Mouse (Mus musculus) thymus, postnatal 14 days (tissue): ENCODE data around the gene Rnf150.

Experiments used
- DNase-seq: peaks from one replicate; pipeline ENCODE4 v3.0.0; 2021

Gene Rnf150

DNA sequence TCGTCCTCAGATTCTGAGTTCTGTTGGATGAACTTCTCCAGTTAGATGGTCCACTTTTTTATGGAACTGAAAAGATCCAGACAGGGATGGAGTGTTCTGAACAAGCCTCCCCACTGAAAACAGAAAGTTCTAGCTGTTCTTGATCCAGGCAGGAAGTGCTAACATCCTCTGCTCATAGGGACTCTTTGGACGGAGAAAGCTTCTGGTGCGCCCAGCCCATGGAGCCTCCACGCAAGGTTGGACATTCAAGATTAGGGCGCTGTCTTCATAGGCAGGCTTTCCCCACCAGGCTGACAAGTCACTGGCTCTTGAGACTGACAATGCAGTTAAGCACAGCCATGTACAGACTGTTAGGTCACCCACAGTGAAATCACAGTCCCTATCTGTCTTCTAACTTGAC is 172.0 kb downstream of the Rnf150 start:
- no peak for DNase-seq

DNA sequence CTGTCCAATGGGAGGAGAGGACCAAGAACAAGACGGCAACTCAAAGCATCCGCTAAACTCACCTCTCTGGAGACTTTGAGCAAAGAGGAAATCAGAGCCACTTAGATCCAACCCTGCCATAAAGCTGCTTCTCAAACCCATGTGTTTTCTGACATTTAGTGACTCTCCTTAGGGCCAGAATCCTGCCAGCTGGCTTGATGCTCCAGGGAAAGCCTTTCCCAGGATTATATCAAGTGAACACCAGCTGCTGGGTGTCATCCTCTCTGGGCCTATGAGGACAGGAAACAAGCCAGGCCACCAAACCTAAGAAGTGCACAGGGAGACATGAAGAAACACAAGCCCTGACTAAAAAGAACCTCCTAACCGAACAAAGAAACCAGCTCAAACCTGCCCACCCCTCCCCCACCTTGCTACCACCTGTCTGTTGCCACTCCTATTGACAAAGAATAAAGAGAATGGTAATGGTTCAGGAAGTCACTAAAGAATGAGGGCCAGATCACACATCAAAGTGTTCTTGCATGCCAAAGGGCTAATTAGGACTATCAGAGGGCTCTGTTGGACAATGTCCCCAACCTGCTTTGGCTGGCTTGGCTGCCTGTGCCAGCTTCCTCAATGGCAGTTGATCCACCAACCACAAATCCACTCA is 173.5 kb downstream of the Rnf150 start:
- DNase-seq, result no peak

DNA sequence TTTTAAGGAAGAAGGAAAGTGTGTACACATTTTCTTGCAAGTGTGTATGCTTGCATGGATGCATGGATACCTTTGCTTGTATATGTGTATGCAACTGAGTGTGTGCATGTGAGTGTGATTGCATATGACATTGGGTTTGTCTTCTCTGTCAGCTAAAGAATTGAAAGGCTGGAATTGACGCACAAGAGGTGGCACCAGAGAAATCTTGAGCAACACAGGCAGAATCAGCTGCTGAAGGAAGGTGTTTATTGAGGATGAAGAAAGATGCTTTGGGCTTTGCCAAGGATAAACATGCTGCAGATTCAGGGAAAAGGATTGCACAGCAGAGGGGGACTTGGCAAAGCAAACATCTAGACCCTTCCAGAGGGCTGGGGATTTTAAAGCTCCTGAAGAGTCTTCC is 174.2 kb downstream of the Rnf150 start:
- no peak for DNase-seq

DNA sequence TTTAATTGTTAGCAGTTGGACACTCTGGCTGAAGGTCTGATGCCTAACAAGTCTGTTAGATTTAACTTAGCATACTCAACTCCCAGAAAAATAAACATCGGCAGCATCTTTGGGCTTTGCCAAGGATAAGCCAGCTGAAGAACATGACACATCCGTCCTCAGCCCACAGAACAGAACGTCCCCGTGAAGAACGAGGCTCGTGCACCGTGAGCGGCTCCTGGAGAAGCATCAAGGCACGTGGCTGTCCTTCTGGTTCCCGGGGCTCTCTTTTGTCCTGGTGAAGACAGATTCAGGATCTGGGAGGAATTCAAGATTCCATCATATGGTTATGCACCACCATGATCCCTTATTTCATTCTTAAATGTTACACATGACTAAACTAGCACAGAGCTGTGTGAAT is 175.4 kb downstream of the Rnf150 start:
- no peak for DNase-seq

DNA sequence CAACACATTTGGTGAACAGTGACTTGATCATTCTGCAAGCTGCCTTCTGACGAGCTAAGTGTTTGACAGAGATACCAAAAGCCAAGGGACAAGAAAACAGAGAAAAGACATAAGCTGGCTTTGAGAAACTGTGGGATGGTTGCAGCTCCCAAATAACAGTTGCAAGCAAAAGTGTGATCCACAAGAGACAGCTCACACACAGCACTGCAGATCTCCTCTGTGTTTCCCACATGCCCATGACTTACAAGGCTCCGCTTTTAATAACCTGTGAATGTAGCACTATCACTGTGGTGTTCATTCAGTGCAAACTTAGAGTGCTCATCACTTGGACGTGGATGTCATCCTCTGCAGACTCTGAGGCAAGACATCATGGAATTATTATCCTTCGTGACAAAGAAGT is 178.3 kb downstream of the Rnf150 start:
- no peak for DNase-seq

DNA sequence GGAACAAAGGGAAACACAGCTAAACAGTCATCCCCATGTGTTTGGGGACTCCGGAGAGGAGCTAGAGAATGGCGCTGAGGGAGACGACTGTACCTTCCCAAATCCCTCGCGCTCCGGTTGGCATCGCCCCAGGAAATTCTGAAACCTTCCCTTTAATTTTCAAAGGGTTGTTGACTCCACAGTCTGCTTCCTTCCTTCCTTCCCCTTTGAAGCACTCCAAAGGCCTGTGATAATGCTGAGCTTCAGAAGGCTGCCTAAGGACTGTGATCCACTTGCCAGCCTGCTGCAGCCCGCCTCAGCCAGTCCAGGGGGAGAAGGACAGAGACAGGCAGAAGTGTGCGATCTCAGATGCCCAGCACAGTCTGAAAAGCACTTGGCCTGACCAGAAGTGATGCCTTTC is 183.8 kb downstream of the Rnf150 start:
- DNase-seq, result no peak

DNA sequence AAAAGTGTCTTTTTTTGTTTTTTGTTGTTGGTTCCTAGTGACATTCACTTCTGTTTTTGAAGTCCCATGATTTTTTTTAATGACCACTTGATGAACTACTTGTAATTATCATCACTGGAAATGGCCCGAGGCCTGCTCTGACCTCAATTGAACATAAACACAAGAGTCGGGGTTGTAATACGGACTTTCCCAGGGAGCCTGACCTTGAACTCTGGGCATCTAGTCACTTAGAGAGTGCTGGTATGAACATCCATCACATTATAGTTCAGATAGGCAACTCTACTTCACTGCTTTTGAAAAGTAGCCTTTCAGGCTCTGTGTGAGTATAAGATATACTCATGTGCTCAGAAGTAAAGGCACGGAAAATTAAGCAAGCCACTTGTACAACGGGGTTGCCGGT is 185.4 kb downstream of the Rnf150 start:
- no peak for DNase-seq

DNA sequence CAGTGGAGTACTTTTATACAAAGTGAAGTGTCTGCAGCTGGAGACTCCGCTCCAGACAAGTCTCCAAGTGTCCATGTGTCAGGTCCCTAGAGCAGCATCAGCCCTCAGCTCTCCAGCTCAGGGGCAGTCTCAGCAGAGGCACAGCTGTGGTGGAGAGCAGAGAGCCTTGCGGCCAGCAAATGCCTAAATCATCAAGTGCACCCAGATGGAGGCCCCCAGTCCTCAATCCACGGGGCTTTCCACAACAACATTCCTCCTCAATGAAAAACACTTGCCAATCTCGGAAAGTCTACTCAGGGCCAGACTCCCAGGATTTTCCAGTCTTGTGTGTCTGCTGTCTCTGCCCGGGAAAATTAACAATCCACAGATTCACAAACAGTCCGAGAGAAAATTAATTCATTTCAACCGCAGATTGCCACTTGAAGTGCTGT is 186.0 kb downstream of the Rnf150 start:
- no peak for DNase-seq

DNA sequence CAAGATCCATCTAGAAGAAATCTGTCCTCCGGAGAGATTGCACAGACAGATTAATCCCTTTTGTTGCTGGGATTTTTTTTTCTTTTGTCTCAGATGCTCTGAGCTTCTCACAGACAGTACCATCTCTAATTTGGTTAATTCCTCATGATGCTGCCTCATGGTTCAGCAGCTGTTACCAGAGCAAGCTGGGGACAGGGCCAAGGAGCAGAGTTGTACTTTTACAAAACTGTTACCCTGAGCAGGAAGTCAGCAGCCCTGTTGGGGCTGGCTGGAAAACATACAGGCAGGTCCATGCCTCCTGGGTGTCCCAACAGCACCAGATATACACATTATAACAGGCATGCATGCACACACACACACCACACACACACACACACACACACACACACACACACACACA is 186.5 kb downstream of the Rnf150 start:
- no peak for DNase-seq

DNA sequence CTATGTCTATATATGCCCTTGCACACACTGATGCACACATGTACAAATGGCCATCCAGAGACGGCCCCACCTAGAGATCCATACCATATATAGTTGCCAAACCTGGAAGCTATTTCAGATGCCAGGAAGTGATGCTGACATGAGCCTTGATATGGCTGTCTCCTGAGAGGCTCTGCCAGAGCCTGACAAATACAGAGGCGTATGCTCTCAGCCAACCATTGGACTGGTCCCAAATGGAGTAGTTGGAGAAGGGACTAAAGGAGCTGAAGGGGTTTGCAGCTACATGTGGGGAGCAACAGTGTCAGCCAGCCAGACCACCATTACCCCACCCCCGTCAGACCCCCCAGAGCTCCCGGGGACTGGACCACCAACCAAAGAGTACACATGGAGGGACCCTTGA is 189.7 kb downstream of the Rnf150 start:
- DNase-seq, result no peak

DNA sequence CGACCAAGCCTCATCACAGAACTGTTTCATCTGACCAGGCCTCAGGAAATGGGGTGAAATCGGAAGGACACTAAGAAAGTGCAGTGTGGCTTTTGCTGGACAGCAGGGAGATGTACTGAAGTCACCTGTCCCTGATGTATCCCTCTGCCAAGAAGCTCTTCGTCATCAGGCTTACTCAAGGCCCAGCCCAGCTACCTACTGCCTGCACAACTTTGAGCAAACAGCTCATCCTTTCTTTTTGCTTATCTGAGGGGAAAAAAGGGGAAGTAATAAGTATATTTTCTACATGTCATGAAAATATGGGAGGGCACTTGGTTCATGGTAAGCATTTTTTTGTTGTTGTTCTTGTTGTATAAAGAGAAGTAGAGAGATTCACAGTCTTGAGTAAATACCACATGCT is 191.6 kb downstream of the Rnf150 start:
- no peak for DNase-seq

DNA sequence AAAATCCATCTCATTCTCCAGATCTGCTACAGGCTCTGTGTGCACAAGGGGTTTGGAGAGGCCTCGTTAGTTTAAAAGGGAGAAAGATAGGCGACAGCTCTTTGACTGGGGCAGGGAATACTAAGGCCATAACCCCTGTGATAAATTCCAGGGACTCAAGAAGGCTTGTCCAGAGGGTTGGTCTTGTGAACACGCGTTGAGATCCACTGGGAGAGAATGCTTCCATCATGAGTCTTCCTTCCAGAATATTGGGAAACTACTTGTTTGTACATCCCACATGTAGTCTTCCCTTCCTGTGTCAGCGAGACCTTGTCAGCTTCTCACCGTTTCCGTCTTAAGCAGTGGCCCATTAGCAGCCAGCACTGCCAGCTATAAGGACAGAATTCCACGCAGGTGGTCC is 195.8 kb downstream of the Rnf150 start:
- no peak for DNase-seq

DNA sequence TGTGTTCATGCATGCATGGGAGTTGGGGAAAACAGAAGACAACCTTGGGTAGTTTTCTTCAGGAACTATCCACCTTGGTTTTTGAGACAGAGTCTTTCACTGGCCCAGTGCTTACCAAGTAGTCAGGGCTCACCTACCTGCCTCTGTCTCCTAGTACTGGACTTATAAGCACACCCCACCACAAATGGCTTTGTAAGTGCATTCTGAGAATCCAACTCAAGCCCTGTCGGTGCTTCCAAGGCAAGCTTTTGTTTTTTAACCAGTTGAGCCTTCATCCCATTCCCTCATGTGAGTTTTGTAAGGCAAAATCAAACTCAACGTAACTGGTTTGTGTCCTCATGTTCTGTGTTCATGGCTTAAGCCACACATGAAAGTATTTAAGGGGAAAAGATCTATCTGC is 196.9 kb downstream of the Rnf150 start:
- DNase-seq, result no peak

DNA sequence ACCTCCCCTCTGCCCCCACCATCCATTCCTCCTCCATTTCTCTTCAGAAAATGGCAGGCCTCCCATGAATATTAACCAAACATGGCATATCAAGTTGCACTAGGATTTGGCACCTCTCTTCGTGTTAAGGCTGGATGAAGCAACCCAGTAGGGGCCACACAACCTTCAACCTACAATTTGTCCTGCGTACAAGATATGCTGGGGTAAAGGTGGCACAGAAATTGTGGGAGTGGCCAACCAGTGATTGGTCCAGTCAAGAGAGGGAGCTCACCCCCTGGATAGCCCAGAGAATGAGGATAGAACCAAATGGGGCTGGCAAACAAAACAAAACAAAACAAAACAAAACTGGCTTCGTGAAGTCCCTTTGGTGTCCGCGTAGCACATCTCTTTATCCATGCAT is 198.1 kb downstream of the Rnf150 start:
- no peak for DNase-seq

DNA sequence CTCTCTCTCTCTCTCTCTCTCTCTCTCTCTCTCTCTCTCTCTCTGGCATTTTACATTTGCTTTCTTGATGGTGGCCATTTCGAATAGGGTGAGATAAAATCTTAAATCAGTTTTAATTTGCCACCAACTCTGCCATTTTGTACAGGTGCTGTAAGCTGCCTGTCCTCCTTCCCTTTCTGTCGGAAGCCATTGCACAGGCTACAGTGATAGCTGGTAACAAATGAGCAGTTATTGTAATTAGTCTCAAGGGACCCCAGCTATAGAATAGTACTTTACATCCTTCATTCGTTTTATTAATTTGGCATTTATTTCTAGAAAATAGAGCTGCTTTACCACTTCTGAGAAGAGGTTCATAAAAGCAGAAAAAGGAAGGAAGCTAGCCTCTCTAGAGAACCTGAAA is 198.7 kb downstream of the Rnf150 start:
- DNase-seq, result no peak

DNA sequence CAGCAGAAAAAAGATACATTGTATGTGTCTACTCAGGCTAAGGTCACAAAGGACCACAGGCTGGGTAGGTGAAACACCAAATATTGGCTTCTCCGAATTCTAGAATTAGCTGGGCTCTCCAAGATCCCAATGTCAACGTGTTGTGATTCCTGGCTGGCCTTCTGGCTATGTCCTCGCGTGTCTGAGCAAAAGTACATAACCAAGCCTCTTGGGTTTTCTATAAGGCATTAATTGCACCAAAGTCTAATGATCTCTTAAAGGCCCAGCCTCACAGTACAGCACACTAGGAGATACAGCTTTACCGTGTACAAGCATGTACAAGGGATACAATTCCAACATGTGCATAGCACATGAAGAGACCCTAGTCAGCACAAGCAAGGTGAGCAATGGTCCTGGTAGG is 199.1 kb downstream of the Rnf150 start:
- no peak for DNase-seq

DNA sequence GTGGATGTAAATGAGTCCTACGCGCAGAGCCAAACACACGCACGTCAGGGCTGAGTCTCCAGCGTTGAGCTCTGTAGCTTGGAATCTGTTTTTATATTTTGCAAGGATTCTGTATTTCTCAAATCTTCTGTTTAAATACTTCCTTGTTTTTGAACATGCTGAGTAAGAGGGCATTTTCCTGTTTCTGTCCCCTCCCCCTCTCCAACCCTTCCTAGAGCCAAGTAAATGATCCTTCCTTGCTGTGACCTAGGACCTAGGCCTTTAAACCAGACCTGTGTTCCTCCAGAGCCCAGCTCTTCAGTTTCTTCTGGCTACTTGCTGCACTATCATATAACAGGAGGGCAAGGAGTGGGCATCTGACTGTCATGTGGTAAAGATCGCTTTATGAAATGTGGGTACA is 200.9 kb downstream of the Rnf150 start:
- no peak for DNase-seq

DNA sequence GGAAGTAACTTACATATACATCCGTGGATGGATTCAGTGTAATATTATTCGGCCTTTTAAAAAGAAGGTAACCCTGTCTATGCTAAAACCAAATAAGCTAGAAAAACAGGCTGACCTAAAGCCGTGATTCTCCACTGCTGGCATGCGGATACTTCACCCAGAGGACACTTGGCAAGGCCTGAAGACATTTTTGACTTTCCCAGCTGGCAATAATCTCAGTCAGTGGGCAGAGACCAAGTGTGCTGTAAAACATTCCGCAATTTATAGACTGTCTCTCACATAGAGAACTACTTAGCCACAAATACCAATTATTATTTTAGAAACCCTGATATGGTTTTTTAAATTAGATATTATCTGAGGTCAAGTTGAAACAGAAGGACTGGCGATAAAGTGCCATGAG is 202.9 kb downstream of the Rnf150 start:
- no peak for DNase-seq

DNA sequence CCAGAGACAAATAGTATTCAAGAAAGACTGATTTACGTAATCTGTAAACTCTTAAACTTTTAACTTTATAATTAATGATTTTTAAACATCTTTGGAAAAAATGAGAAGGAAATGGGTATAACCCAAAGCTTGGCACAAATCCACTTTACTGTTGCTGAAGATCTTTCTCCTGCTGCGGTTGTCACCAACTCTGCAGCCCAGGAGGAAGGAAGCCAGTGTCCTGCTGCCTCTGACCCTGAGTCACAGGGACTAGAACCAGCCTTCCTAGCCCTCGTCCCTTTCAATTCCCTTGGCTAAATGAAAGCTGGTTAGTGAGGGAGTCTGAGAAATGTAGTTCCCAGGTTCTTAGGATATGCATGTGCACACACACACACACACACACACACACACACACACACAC is 203.7 kb downstream of the Rnf150 start:
- DNase-seq, result no peak

DNA sequence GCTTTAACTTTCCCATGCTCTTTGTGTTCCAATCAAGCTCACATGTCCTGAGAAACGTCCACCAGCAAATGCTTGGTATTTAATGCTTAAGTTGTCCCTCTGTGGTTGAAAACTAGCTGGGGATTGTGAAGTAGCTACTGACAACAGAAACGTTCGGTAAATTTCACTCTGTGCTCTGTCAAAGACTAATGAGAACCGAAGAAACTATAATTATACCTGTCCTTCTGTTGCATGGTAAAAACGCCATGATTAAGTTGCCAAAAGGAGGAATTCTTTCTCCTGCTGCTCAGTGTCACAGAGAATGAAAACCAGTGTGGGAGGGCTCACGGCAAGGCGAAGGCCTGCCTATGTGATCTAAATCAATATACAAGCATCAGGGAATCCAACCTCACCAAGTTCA is 204.8 kb downstream of the Rnf150 start:
- DNase-seq, result no peak

DNA sequence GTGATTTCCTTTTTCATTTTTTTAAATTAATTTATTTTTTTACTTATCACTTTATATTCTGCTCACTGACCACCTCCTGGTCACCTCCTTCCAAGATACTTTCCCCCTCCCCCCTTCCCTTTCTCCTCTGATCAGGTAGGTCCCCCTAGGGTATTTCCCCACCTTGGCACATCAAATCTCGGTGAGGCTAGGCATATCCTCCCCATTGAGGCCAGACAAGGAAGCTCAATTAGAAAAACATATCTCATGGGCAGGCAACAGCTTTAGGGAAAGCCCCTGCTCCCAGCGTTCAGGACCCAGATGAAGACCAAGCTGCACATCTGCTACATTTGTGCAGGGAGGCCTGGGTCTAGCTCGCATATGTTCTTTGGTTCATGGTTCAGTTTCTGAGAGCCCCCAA is 211.1 kb downstream of the Rnf150 start:
- no peak for DNase-seq

DNA sequence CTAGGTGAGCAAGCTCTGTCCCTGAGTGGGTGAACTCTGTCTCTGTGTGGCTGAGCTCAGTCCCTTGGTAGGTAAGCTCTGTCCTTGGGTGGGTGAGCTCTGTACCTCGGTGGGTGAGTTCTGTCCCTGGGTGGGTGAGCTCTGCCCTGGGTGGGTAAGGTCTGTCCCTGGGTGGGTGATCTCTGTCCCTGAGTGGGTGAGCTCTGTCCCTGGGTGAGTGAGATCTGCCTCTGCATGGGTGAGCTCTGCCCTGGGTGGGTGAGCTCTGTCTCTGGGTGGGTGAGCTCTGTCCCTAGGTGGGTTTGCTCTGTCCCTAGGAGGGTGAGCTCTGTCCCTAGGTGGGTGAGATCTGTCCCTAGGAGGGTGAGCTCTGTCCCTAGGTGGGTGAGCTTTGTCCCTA is 213.5 kb downstream of the Rnf150 start:
- DNase-seq, result no peak

DNA sequence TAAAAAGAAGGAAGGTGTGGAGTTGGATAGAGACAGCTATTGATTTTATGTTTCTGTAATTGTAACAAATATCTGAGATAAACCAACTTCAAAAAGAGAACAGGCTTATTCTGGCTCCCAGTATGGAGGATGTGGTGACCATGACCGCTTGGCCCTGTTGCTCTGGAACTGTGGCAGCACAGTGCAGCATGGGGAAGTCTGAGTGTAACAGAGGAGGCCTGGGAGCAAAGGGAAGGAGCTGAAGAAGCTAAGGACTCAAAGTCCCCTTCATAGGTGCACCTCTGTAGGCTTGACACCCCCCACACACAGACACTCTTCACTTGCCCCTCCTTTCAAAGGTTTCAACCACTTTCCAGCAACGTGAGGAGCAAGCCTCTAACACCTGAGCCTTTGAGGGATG is 214.2 kb downstream of the Rnf150 start:
- DNase-seq, result no peak

DNA sequence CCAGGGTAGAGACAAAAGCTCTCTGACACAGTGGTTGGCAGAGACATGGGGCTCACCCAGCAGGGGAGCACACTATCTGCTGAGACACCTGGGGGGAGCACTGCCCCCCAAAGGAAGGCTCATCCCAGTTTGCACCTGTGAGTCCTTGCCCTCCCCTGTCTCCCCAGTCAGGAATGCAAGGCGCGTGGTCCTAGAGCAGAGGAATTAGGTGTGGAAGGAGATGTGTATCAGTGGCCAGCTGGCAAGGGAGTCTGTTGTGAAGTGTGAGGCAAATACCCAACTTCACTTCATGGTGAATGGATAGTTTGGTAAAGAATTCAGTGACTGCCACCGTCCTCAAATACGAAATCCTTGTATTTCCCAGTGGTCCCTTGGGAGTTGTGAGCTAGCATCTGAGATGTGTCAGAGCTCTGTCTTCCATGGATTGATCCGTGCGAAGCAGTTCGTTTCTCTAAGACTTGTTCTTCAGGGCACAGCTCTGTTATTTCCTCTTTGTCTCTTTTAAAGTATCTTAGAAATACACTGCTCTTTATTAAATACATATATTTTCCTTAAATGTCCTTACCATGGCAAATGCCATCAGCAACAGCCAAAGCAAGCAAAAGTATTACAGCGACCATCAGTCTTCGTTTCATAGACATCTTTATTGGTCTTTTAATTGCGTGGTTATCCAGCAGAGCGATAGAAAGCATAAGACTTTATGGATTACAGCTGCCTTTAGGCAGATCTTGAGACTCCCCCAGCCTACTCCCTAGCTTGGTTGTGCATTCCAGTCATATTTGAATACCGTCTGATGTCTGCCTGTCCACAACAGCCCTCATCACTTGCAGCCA is 215.8 kb downstream of the Rnf150 start:
- no peak for DNase-seq

DNA sequence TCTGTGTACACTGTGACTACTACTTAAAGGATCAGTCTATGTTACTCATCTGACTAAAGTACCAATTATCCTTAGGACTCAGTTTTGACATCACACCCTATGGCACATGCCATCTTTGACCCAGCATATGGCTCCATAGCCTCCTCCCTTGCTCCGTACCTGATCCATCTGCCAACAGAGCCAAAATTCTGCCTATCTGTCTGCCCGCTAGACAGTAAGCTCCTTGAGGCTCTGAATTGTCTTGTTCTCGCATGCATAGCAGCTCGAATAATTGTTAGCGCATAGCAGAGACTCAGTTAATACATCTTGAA is 216.3 kb downstream of the Rnf150 start:
- DNase-seq, result no peak
